Mouse (Mus musculus) spleen, adult 2 months (tissue): Measurements from ENCODE around the gene Stk11. TPM values are rescaled to one million over a fixed set of nuclear protein-coding genes. Genes with fewer than 3 reads are reported as not detected.

Experiments used
- DNase-seq, 2 experiments: peaks; one replicate each; pipeline versions ENCODE4 v3.0.0 to v3.0.0-alpha.2; 2012 to 2021; ENCODE audit warnings: low spot score in 2 of 2, low read depth in 1 of 2
- H3K27ac ChIP-seq: fragments of 200-500 bp; 2 replicates; pipeline ENCODE4 v1.5.1; 2012; ENCODE audit warnings: low read length, inconsistent platforms; ENCODE audit not compliant: insufficient read depth
- H3K27me3 ChIP-seq: fragments of 200-500 bp; 2 replicates; pipeline ENCODE4 v1.6.1; 2012; ENCODE audit warnings: mild to moderate bottlenecking, moderate library complexity, low read length, inconsistent platforms; ENCODE audit not compliant: control insufficient read depth, insufficient read depth
- H3K36me3 ChIP-seq: fragments of 200-500 bp; 2 replicates; pipeline ENCODE4 v1.6.1; 2012; ENCODE audit warnings: mild to moderate bottlenecking, low read length, inconsistent platforms; ENCODE audit not compliant: control insufficient read depth, insufficient read depth
- H3K4me1 ChIP-seq: fragments of 200-500 bp; 2 replicates; pipeline ENCODE4 v1.6.1; 2011; ENCODE audit warnings: inconsistent platforms; ENCODE audit not compliant: control insufficient read depth, insufficient read depth, insufficient read length
- H3K4me3 ChIP-seq: fragments of 200-500 bp; 2 replicates; pipeline ENCODE4 v1.5.1; 2011; ENCODE audit warnings: mild to moderate bottlenecking, inconsistent platforms; ENCODE audit not compliant: insufficient read depth, insufficient read length; ENCODE audit errors: extremely low read depth
- CTCF ChIP-seq: fragments of 200-500 bp; IDR thresholded peaks from 2 replicates; pipeline ENCODE4 v1.5.1; 2011; ENCODE audit warnings: mild to moderate bottlenecking, inconsistent platforms; ENCODE audit not compliant: insufficient read depth, insufficient read length, insufficient replicate concordance; ENCODE audit errors: extremely low read depth
- POLR2A ChIP-seq: fragments of 200-500 bp; IDR thresholded peaks from 2 replicates; pipeline ENCODE4 v1.6.1; 2011; ENCODE audit warnings: low read depth, low read length, inconsistent platforms
- WGBS: fragments of 180-500 bp; shearing (Covaris S2); methylation state at CpG from one replicate; pipeline ENCODE4 v1.1.7; 2018; 5-methylcytosine and 5-hydroxymethylcytosine counted together
- polyA plus RNA-seq: library from polyadenylated mRNA; depleted of rRNA; stranded (reverse); fragments of >200 nt; gene quantifications from 2 replicates; pipeline ENCODE4 v1.2.3, GENCODE M21; 2012

Stk11 gene
- polyA plus RNA-seq, 1 experiment: 120 TPM

GRCm38 (mm10) chr10:80116927-80117691 is 1.5 kb downstream of the Stk11 start:
- H3K36me3 ChIP-seq: peaks cover 5% of the 10 kb centered on the region
- TF ChIP-seq CTCF (no peak), POLR2A (no peak)
- H3K27ac ChIP-seq: peak overlapping the region; percentile 63
- no peak for DNase-seq
- peak overlapping the region; percentile 92 for H3K4me3 ChIP-seq
- peaks cover 14% of the 10 kb centered on the region for H3K4me1 ChIP-seq
- WGBS: 3% methylated on average over 30 of the region's 30 CpGs
- no peaks in the 10 kb centered on the region for H3K27me3 ChIP-seq

- peaks cover 14% of the 10 kb centered on the region for H3K4me1 ChIP-seq
- WGBS: 30% methylated on average over 1 of the region's 1 CpGs
- no peak for DNase-seq
- H3K36me3 ChIP-seq: peaks cover 5% of the 10 kb centered on the region
- H3K27me3 ChIP-seq: no peaks in the 10 kb centered on the region
- H3K27ac ChIP-seq: peak overlapping the region; percentile 63; the same call in 1 of the 2 replicates
- H3K4me3 ChIP-seq: peak overlapping the region; percentile 21; the same call in 1 of the 2 replicates
- TF ChIP-seq POLR2A (no peak), CTCF (no peak)
These were observed 2.1 kb downstream of the Stk11 start for GRCm38 (mm10) chr10:80117736-80118135.

- H3K27me3 ChIP-seq: no peaks in the 10 kb centered on the region
- TF ChIP-seq CTCF: no peak
- TF ChIP-seq POLR2A: no peak
- WGBS: 60% methylated on average over 6 of the region's 6 CpGs
- peaks cover 14% of the 10 kb centered on the region for H3K4me1 ChIP-seq
- H3K4me3 ChIP-seq: no peak overlapping the region
- peaks cover 7% of the 10 kb centered on the region for H3K36me3 ChIP-seq
- H3K27ac ChIP-seq: no peak overlapping the region
- no peak for DNase-seq
These were observed 2.9 kb downstream of the Stk11 start for GRCm38 (mm10) chr10:80118552-80118951.

- H3K4me3 ChIP-seq: no peak overlapping the region
- no peak for TF ChIP-seq POLR2A
- TF ChIP-seq CTCF: no peak
- H3K36me3 ChIP-seq: peaks cover 14% of the 10 kb centered on the region
- DNase-seq: no peak
- H3K27me3 ChIP-seq: no peaks in the 10 kb centered on the region
- WGBS: 52% methylated on average over 2 of the region's 2 CpGs
- H3K27ac ChIP-seq: no peak overlapping the region
- H3K4me1 ChIP-seq: peaks cover 14% of the 10 kb centered on the region
These were observed 4.5 kb downstream of the Stk11 start for GRCm38 (mm10) chr10:80120146-80120545.

GRCm38 (mm10) chr10:80121639-80122038 is 6.0 kb downstream of the Stk11 start:
- H3K4me1 ChIP-seq: peaks cover 14% of the 10 kb centered on the region
- TF ChIP-seq CTCF: no peak
- TF ChIP-seq POLR2A: no peak
- 57% methylated on average over 2 of the region's 2 CpGs for WGBS
- no peak overlapping the region for H3K4me3 ChIP-seq
- H3K36me3 ChIP-seq: peaks cover 25% of the 10 kb centered on the region
- H3K27ac ChIP-seq: no peak overlapping the region
- no peaks in the 10 kb centered on the region for H3K27me3 ChIP-seq
- no peak for DNase-seq

- Histone ChIP-seq H3K4me1 (no peaks in the 10 kb centered on the region), H3K27ac (peak overlapping the region; percentile 42; the same call in 1 of the 2 replicates), H3K36me3 (peaks cover 37% of the 10 kb centered on the region), H3K27me3 (no peaks in the 10 kb centered on the region), H3K4me3 (no peak overlapping the region)
- no peak for DNase-seq
- 83% methylated on average over 9 of the region's 9 CpGs for WGBS
- TF ChIP-seq CTCF (no peak), POLR2A (no peak)
These were observed 8.4 kb downstream of the Stk11 start for GRCm38 (mm10) chr10:80123932-80124562.

GRCm38 (mm10) chr10:80127920-80128319 is 12.3 kb downstream of the Stk11 start:
- Histone ChIP-seq H3K27ac (no peak overlapping the region), H3K4me1 (no peaks in the 10 kb centered on the region), H3K36me3 (peaks cover 56% of the 10 kb centered on the region), H3K27me3 (no peaks in the 10 kb centered on the region), H3K4me3 (no peak overlapping the region)
- no peak for DNase-seq
- 94% methylated on average over 8 of the region's 8 CpGs for WGBS
- TF ChIP-seq POLR2A (no peak), CTCF (no peak)
